Mouse (Mus musculus) ES-E14 (cell line): Measurements from ENCODE around the gene Syngr1. TPM values are rescaled to one million over a fixed set of nuclear protein-coding genes. Genes with fewer than 3 reads are reported as not detected.

Experiments used
- DNase-seq: peaks from one replicate; pipeline ENCODE4 v3.0.0-alpha.2; 2013; ENCODE audit warnings: low read depth, low spot score
- H3K27ac ChIP-seq: 2 replicates; pipeline ENCODE4 v1.5.1; 2012; ENCODE audit warnings: low read depth, mild to moderate bottlenecking, low read length, moderate library complexity, mixed read lengths; ENCODE audit not compliant: poor library complexity, insufficient read depth, severe bottlenecking
- H3K36me3 ChIP-seq: 2 replicates; pipeline ENCODE4 v1.6.1; 2012; ENCODE audit warnings: mild to moderate bottlenecking, low read length, moderate library complexity, mixed read lengths; ENCODE audit not compliant: control insufficient read depth, poor library complexity, insufficient read depth, severe bottlenecking
- H3K4me1 ChIP-seq, 2 experiments: fragments of 150-350 bp in 1 of 2; sonication (generic) in 1 of 2; 2 replicates each; pipeline ENCODE4 v1.6.1; 2012; ENCODE audit warnings: low read length in 2 of 2, mild to moderate bottlenecking in 1 of 2, mixed read lengths in 1 of 2; ENCODE audit not compliant: control insufficient read depth in 2 of 2, insufficient read depth in 2 of 2, poor library complexity in 1 of 2
- H3K4me3 ChIP-seq, 2 experiments: fragments of 150-350 bp in 1 of 2; sonication (generic) in 1 of 2; 2 replicates each; pipeline ENCODE4 v1.5.1; 2012; ENCODE audit warnings: low read length in 2 of 2, low read depth in 1 of 2, mild to moderate bottlenecking in 1 of 2, mixed read lengths in 1 of 2; ENCODE audit not compliant: insufficient read depth in 1 of 2, poor library complexity in 1 of 2, severe bottlenecking in 1 of 2
- H3K9ac ChIP-seq: 2 replicates; pipeline ENCODE4 v1.6.1; 2012; ENCODE audit warnings: low read depth, mild to moderate bottlenecking, low read length, mixed read lengths; ENCODE audit not compliant: poor library complexity, insufficient read depth, severe bottlenecking
- H3K9me3 ChIP-seq: fragments of 150-350 bp; sonication (generic); 2 replicates; pipeline ENCODE4 v1.6.1; 2012; ENCODE audit warnings: low read depth, mild to moderate bottlenecking, low read length; ENCODE audit not compliant: control insufficient read depth, insufficient read depth
- CHD2 ChIP-seq: IDR thresholded peaks from 2 replicates; pipeline ENCODE4 v1.6.1; 2014; ENCODE audit warnings: mild to moderate bottlenecking, low read depth, low read length, inconsistent platforms
- HCFC1 ChIP-seq: IDR thresholded peaks from 2 replicates; pipeline ENCODE4 v1.6.1; 2012; ENCODE audit warnings: low read length, inconsistent platforms, borderline replicate concordance; ENCODE audit not compliant: insufficient read depth
- MAFK ChIP-seq: IDR thresholded peaks from 2 replicates; pipeline ENCODE4 v1.6.1; 2014; ENCODE audit warnings: mild to moderate bottlenecking, low read depth, low read length, inconsistent platforms; ENCODE audit not compliant: insufficient read depth
- ZC3H11A ChIP-seq: IDR thresholded peaks from 2 replicates; pipeline ENCODE4 v1.6.1; 2012; ENCODE audit warnings: low read depth, mild to moderate bottlenecking, inconsistent platforms, low read length, borderline replicate concordance
- ZNF384 ChIP-seq: IDR thresholded peaks from 2 replicates; pipeline ENCODE4 v1.6.1; 2012; ENCODE audit warnings: low read depth, low read length, inconsistent platforms
- in situ Hi-C, 2 experiments: fragments of 600-800 bp; cut with MboI; formaldehyde crosslinking; loops; one replicate each; pipeline ENCODE4 v1.15.1; 2025; ENCODE audit warnings: low sequenced_read_pairs in 2 of 2, inconsistent platforms in 1 of 2; ENCODE audit not compliant: unreplicated experiment in 2 of 2
- total RNA-seq: library from RNA; depleted of rRNA; stranded (reverse); fragments of 300-350 nt; gene quantifications from 2 replicates; pipeline ENCODE4 v1.2.3, GENCODE M21; 2012

The Syngr1 gene
- total RNA-seq, 1 experiment: 78.8 TPM

- no peaks in the 10 kb centered on the region for H3K9me3 ChIP-seq
- TF ChIP-seq ZNF384 (no peak), ZC3H11A (no peak), MAFK (no peak), CHD2 (no peak), HCFC1 (no peak)
- H3K36me3 ChIP-seq: peaks cover 6% of the 10 kb centered on the region
- no peak for DNase-seq
- no peak overlapping the region for H3K4me3 ChIP-seq
- in situ Hi-C loops: no loop called here
- H3K4me1 ChIP-seq: peaks cover 5 to 7% of the 10 kb centered on the region in 2 experiments
- no peak overlapping the region for H3K27ac ChIP-seq
- H3K9ac ChIP-seq: no peak overlapping the region
These were observed 3.6 kb upstream of the Syngr1 start for GRCm38 (mm10) chr15:80087406-80088012.

- Histone ChIP-seq H3K4me3 (no peak overlapping the region), H3K9me3 (no peaks in the 10 kb centered on the region), H3K36me3 (no peaks in the 10 kb centered on the region), H3K9ac (no peak overlapping the region), H3K4me1 (peaks cover 6 to 12% of the 10 kb centered on the region in 2 experiments), H3K27ac (no peak overlapping the region)
- DNase-seq: peak; percentile 93
- in situ Hi-C loops: no loop called here
- TF ChIP-seq ZC3H11A (peak; percentile 25; the same call in 1 of the 2 replicates), HCFC1 (peak; percentile 67; the same call in 1 of the 2 replicates), CHD2 (no peak), ZNF384 (peak; percentile 98), MAFK (0 out of 2 replicates have a peak, but pooled peaks have one; percentile 4)
These were observed 2.5 kb upstream of the Syngr1 start for GRCm38 (mm10) chr15:80088637-80089036.

GRCm38 (mm10) chr15:80090155-80090554 is 979 bp upstream of the Syngr1 start:
- H3K4me1 ChIP-seq: peaks cover 6 to 20% of the 10 kb centered on the region in 2 experiments
- H3K36me3 ChIP-seq: no peaks in the 10 kb centered on the region
- DNase-seq: no peak
- H3K9me3 ChIP-seq: no peaks in the 10 kb centered on the region
- no peak overlapping the region for H3K9ac ChIP-seq
- TF ChIP-seq MAFK (no peak), HCFC1 (no peak), CHD2 (no peak), ZC3H11A (no peak), ZNF384 (no peak)
- in situ Hi-C loops: no loop called here
- no peak overlapping the region for H3K27ac ChIP-seq
- peak overlapping the region in 1 of 2 experiments; percentile 91; a peak in 1 of 4 replicates for H3K4me3 ChIP-seq

GRCm38 (mm10) chr15:80090741-80091120 is 403 bp upstream of the Syngr1 start:
- TF ChIP-seq MAFK: no peak
- no peak for TF ChIP-seq ZC3H11A
- TF ChIP-seq HCFC1: no peak
- no peak for TF ChIP-seq CHD2
- no peak for TF ChIP-seq ZNF384
- DNase-seq: no peak
- peak overlapping the region; percentile 90 to 91 for H3K4me3 ChIP-seq
- H3K4me1 ChIP-seq: peaks cover 6 to 20% of the 10 kb centered on the region in 2 experiments
- H3K36me3 ChIP-seq: no peaks in the 10 kb centered on the region
- no peaks in the 10 kb centered on the region for H3K9me3 ChIP-seq
- peak overlapping the region; percentile 69 for H3K9ac ChIP-seq
- in situ Hi-C loops: no loop called here
- peak overlapping the region; percentile 84 for H3K27ac ChIP-seq
